Mouse (Mus musculus) NIH3T3 (cell line): ENCODE data around the gene Palld.

Source experiments
- DNase-seq: peaks from one replicate; pipeline ENCODE4 v3.0.0-alpha.2; 2012; ENCODE audit warnings: low read depth

Palld gene

GRCm38 (mm10) chr8:61902521-61902920 lies at the start of gene Palld:
Gene Palld, minus strand, starts transcription at chr8:61902690.
- DNase-seq = no peak

GRCm38 (mm10) chr8:61937576-61937975 lies 35.1 kb upstream of the Palld start:
- DNase-seq = no peak

DNA sequence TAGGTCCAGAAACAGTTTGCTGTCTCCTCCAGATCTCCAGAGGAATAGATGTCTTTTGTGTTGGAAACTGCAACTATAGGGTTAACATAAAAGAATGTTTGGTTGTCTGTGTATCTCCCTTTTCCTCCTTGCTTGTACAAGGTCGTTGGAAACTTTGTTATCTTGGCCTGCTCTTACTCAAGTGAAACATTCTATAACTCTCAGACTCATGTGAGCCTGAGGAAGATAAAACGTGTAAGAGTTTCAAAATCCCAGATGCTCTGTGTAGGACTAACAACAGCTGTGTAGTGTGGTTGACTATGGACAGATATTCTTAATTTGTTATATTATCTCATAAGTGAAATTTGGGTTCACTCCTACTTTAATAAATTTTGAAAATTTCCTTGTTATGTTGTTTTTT lies 30.8 kb upstream of the Palld start:
- no peak for DNase-seq

- peak; percentile 69 for DNase-seq
Measured at GRCm38 (mm10) chr8:61927777-61928494, 25.4 kb upstream of the Palld start, which contains the start of gene Ddx60. Gene Ddx60, plus strand, starts transcription at chr8:61928087.

DNA sequence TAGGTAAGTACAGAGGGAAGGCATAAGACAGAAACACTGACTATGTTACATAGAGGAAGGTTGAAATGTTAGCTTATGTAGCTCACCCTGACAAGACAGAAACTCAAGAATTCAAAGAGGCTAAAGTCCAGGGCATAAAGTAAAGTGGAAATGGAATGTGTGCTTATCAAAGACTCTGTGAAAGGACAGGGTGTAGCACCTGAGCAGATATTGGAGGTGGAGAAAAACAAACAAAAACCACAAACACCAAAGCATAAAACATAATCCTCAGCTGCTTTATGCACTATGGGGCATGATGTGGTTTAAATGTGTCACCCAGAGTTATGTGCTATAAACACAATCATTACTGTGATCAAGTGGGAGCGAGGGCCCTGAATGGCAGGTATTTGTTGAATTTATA lies 22.0 kb upstream of the Palld start:
- DNase-seq = no peak

DNA sequence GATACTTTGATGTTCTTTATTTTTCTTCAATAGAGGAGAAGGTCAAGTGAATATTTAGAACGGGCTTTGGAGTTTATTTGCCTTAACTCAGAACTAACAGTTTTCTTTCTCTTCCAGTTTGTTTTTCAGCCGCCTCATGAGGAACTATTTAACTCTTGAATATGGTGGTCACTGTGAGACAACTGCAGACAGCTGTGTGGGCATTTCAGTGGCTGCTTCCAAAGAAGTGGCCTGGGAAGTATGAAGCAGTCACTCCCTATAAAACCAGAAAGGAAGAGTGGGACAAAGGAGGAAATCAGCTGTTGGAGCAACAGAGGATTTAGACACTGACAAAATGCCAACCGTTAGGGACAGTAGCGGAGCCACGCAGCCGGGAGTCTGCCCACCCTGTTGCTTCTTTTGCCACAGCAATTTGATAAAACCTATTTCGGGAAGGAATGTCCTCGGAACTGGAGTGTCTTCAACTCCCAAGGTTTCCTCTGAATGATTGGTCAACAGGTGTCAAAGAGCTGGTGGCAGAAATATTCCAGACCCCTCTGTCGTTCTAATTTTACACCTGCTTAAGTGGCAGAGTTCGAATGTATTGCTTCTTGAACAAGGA lies 19.1 kb upstream of the Palld start:
- DNase-seq = no peak

GRCm38 (mm10) chr8:61920389-61920788 lies 17.9 kb upstream of the Palld start:
- DNase-seq = peak; percentile 3

GRCm38 (mm10) chr8:61919145-61919788 lies 16.8 kb upstream of the Palld start:
- DNase-seq = no peak

- DNase-seq = no peak
Measured at GRCm38 (mm10) chr8:61917287-61917686, 14.8 kb upstream of the Palld start.

DNA sequence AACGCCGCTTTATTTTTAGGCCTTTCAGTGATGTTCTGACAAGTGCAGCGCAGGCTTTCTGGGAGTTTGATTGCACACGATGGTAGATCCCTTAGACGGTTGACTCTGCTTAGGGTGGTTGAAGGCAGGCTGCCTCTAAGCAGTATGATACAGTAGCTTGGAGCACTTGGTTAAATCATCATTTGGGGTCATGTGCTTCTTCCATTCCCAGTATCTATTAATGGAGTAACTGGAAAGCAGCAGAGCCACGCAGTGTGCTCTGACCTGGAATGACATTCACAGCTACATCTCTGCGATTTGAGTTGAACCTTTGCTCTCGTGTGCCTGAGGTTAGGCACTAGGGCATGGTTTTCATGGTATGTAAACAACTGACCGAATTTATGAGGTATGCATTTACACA lies 11.5 kb upstream of the Palld start:
- DNase-seq = no peak

GRCm38 (mm10) chr8:61912817-61913216 lies 10.3 kb upstream of the Palld start:
- no peak for DNase-seq

DNA sequence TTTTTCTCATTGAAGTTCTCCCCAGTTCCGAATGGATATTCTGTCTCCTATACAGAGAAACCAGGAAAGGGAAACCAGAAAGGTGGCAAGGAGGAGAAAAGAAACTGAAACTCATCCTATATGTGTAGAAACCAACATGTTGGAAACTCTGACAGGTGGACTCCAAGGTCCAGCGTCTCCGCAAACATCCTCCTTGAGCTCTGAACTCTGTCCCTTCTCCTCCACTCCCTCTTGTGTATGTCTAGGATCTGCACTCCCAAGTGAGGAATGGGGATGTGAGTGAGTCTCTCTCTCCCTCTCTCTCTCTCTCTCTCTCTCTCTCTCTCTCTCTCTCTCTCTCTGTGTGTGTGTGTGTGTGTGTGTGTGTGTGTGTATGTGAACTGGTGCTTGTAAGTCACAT lies 6.8 kb upstream of the Palld start:
- no peak for DNase-seq

DNA sequence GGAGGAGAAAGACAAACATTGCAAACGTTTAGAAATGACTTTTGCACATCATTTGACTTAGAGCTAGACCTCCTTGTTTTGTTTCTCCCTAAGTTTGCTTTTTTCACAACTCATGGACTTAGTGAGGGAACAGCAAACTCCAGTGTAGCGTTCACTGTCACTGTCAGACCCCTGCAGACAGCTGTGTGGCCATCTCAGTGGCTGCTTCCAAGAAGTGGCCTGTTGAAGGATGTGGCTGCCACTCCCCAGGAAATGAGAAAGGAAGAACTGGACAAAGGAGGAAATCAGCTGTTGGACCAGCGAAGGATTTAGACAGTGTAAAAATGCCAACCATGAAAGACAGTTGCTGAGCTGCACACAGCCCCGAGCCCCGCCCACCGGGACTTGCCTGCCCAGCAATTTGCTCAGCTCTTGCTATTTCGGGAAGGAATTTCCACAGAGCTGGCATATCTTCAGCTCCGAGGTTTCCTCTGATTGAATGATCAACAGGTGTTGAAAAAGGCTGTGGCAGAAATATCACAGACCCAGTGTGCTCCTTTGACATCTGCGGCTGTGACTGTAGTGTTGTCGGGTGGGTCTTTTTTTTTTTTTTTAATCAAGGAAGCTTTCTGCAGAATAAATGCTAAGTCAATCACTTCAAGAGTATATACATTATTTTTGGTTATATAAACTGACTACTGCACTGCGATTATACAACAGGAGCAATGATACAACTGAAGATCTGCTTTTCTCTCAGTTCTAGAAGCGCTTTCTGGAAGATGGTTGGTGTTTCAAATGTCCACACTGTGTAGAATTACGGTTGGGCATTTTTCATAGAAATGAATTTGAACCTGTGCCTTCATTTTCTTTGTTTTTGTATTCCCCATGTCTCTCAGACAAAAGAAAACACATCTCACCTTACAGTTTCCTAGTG lies 6.1 kb upstream of the Palld start:
- peak; percentile 68 for DNase-seq

GRCm38 (mm10) chr8:61901028-61901717 lies 1.3 kb downstream of the Palld start:
- no peak for DNase-seq

DNA sequence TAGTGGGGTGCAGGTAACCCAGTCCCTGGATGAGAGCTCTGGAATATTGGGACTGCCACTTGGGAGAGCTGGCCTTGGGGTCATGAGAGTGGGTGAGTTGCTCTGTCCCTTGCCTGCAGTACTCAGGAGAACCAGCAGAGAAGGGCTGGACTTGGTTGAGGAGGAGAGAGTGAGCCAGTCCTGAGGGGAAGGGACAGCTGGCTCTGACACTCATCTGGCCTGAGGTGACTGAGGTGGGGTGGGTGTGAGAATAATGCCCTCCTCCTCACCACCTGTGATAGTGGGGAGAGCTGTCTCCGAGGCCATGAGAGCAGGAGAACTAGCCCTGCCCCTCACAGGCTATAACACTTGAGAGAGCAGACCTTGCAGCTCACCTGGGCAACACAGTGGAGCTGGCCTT lies 5.1 kb downstream of the Palld start:
- no peak for DNase-seq

DNA sequence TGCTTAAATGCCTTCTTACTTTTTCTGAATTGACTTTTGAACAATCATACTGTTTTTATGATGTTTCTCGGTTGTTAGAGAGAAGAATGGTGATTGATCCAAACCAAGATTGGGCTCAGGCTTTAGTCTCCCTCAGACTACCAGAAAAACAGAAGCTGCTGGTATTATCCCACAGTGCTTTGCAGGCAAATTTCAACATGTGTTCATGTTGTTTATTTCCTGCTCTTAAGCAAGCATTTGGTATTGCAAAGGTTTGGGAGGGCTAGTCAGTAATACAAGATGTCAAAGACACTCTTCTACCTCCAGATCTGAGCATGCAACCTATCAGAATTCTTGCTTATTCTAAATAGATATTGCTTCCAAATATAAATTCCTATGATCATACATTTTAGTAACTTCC lies 5.7 kb downstream of the Palld start:
- no peak for DNase-seq

DNA sequence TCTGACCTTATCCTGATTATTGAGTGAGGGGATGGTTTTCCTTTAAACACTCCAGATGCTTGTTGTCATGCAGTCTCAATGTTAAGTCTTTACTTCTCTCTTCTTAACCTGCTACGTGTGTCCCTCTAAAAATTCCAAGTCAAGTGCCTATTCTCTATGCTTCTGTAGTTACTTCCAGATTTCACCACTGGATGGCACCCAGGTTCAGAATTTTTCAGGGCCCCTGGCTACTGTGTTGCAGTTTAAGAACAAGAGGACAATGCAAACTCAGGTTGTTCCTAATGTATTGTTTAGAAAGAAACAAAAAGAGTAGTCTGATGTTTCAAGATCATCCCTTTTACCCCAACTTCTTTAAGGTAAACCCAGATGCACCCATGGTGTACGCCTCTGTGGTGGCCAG lies 8.4 kb downstream of the Palld start:
- DNase-seq = peak; percentile 74

GRCm38 (mm10) chr8:61877607-61878006 lies 24.9 kb downstream of the Palld start:
- no peak for DNase-seq

DNA sequence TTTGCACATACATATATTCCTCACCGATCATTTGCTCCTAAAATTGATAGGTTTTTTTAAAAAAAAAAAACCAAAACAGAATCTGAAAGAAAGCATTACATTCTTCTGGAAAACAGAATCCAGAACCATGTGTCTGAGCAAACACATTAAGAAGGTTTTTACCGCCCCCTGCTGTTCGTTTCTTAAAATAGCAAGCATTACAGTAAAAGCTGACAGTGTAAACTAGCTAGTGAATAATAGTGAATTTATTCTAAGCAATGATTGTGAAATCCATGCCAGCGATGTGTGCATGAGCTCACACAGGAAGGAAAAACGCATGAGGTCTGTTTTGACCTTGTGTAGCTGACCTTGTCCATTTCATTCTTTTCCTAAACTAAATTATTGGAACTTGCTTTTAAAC lies 27.2 kb downstream of the Palld start:
- peak; percentile 95 for DNase-seq

- DNase-seq = peak; percentile 16
Measured at GRCm38 (mm10) chr8:61873994-61874393, 28.5 kb downstream of the Palld start.

- DNase-seq = no peak
Measured at GRCm38 (mm10) chr8:61868481-61868880, 34.0 kb downstream of the Palld start.

DNA sequence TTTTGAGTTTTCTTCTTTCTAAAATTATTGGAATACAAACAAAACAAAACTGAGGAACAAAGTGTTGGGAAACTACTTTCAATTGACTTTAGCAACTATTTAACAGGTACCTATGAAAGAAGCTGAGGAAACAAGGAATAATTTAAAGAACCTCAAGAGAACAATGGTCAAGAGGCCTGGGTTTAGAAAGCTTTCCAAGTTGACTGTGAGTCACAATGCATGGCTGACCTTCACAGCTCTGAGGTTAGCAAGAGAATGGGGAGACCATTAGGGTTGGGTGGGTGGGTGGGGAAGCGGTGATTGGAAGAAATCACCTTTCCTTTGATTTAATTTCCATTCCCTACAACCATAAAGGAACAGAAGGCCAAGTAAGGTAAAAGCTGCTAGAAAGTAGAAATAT lies 35.6 kb downstream of the Palld start:
- no peak for DNase-seq
